Mouse (Mus musculus): Measurements from ENCODE around the gene Ano8.

Ano8 gene

DNA sequence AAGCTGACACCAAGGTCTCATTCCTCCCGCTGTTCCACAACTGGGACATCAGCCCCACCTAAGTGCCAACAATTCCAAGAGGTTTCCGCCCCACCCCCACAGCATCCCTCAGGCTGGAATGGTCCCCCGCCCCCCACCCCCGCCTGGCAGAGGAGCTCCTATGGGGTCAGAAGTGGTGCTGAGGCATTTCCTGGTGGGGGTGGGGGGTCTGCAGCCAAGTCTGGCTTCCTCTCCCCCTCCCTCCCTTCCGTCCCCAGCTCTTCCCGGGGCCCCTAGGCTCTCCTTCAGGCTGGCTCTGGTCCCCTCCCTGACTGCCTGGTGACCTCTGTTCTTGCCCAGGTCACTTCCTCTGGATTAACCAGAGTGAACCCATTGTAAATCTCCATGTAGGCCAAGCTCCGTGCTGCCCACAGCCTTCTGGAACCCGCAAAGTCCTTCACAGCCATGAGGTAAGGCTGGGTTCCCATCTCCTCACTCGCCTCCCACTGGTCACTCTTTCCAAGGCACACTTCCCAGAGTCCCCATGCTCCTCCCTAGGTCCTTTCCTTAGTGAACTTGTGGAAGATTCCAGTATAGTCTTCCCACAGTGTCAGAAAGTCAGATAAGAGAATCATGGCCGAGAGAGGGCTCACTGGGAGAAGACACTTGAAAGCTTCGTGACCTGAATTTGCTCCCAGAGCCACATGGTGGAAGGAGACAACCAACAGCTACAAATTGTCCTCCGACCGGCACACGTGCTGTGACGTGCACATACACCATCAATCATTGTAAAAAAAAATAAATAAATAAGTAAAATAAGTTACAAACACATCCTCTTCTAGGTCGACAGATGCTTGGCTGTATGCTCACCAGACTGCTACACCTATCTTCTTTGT is 13.3 kb upstream of the Ano8 start:
- DNase-seq (ENCODE audit: low spot score), result no peak

GRCm38 (mm10) chr8:71497881-71498501 is 12.2 kb upstream of the Ano8 start:
- DNase-seq (ENCODE audit: low spot score), result no peak

GRCm38 (mm10) chr8:71497077-71497645 is 11.4 kb upstream of the Ano8 start:
- DNase-seq (ENCODE audit: low spot score), result no peak

GRCm38 (mm10) chr8:71496481-71496880 is 10.7 kb upstream of the Ano8 start:
- DNase-seq (ENCODE audit: low spot score), result peak; percentile 89

DNA sequence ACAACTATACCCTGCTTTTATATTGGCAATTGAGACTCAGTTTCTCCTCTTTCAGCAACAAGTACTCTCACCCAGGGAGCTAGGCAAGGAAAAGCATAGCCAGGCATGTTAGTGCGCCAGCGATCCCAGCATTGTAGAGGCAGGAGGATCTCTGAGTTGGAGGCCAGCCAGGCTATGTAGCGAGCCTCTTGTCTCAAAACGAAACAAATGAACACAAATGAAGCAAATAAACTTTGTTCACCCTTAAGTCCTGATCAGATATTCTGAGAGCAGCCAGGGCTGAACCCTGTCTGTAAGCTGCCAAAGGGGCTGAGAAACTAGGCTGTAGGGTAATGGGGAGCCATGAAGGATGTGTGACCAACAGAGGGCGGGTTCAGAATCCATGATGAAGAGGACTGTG is 10.0 kb upstream of the Ano8 start:
- DNase-seq (ENCODE audit: low spot score), result no peak

GRCm38 (mm10) chr8:71495039-71495438 is 9.3 kb upstream of the Ano8 start:
- peak; percentile 87 for DNase-seq (ENCODE audit: low spot score)

- DNase-seq (ENCODE audit: low spot score), result peak; percentile 96
These were observed 2.7 kb upstream of the Ano8 start for GRCm38 (mm10) chr8:71488454-71488853.

DNA sequence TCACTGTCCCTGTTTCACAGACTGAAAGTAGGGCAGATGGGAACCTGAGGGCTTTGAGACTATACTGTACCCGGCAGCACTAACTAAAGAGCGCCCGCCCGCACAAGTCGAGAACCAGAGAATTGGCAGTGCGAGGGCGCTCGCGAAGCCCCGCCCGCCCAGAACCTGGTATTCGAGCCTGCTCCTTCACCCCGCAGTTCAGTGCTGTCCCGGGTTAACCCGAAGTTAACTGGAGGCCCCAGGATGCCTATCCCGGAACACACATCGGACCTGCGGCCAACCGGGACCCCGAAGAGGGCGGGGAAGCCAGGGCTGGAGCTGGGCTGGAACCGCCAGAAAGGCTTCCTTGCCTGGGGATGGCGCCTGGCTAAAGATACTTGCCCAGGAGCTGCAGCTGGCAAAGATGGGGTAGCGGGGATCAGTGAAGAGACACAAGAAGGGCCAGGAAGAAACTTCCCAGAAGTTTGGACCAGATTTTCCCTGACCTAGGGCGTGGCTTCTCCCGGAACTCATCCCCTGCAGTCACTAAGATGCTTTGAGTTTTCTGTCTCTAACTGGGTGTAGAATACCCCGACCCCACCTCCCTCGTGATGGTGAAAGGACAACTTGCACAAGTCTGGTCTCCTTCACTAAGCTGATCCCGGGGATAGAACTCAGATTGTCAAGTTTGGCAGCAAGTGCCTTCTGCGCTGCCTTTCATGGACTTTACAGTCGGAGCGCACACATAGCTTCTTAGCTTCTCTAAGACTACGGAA is 2.1 kb upstream of the Ano8 start, which contains the start of gene Gtpbp3:
Gtpbp3 (plus strand) TSS at position 413 of the 755 bp plus-strand sequence.
- peak; percentile 81 for DNase-seq (ENCODE audit: low spot score)

DNA sequence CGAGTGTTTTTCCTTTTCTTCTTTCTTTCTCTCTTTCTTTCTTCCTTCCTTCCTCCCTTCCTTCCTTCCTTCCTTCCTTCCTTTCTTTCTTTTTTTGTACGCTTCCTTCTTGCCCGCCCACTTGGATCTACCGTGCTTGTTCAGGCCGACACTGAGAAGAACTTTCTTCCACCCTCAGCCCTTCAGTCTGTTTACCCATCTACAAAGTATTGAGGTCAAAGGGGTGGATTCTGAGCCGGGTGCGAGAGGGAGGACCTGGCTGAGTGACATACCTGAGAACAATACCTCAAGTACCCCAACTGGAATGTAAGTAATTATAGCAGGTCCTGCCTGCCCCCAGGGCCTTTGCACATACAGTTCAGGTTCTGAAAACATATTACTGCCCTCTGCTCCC is 370 bp upstream of the Ano8 start:
- DNase-seq (ENCODE audit: low spot score), result no peak

DNA sequence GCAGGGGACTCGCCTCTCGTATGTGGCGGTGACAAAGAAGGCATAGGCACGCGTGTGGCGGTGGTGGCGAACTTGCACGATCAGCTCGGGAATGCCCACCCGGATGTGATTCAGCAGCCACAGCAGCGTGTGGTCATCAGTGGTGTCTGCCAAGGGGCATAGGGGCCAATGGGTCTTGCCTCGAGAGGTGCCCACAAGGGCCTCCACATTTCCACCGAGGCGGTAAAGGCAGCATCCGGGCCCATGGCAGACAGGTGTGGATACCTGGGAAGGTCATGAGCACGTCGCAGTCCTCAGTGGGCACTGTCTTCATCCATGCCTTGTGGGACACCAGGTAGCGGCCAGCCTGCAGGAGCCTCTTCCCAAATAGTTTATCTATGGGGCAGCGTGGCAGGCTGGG is 1.0 kb downstream of the Ano8 start:
- DNase-seq (ENCODE audit: low spot score), result no peak

DNA sequence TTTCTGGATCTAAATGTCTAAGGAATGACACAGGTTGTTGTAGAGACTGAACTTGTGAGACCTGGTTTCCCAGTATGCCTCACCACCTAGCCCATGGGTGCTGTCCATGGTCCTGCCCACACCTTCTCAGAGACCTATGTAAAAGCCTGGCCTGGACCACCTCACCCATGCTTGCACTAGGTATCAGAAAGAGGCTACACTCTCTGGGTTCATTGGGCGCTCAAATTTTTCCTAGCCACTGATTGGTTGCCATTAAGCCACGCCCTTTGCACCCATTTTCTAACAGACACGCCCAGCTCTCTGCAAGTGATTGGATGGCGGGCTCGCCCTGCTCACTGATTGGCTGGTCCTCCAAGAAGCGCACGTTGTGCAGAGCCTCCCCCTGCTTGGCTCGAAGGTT is 1.8 kb downstream of the Ano8 start:
- no peak for DNase-seq (ENCODE audit: low spot score)

DNA sequence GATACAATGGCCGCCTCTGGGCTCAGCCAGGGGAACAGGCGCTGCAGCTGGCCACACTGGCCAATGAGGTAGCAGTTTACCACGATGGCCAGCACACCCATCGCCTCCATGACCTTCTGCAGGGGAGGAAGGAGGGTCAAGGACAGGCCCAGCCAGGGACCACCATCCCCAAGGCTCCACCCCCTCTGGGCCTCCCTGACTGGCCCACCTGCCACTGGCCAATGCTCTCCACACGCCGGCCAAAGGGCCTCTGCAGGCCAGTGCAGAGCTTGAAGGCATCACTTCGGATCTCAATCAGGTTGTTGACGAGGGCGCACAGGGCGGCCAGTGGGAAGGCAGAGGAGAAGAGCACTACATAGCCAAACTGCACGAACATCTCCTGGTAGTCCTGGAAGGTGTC is 6.8 kb downstream of the Ano8 start:
- no peak for DNase-seq (ENCODE audit: low spot score)

DNA sequence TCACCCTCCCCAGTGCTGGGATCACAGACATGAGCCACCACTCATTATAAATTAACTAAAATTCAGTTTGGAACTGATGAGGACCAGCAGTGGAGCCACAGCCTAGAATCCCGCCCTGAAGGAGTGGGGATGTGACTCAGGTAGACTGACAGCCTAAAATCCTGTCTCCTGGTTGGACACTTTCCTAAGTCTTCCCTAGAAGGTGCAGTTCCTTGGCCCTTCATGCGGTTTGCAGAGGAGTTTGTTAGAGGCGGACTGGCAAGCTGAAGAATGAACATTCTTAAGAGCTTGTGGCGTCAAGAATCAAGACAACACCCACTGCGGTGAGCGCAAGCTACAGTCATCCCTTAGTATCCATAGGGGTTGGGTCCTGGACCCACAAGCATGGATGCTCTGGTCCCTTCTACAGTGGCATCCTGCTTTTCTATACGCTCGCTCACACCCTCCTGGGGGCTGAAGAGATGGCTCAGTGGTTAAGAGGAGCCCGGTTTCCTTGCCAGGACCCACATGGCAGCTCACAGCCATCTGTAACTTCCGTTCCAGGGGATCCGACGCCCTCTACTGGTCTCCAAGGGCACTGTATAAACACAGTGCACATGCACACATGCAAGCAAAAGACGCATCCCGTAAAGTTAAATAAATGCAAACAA is 8.4 kb downstream of the Ano8 start:
- DNase-seq (ENCODE audit: low spot score), result no peak

DNA sequence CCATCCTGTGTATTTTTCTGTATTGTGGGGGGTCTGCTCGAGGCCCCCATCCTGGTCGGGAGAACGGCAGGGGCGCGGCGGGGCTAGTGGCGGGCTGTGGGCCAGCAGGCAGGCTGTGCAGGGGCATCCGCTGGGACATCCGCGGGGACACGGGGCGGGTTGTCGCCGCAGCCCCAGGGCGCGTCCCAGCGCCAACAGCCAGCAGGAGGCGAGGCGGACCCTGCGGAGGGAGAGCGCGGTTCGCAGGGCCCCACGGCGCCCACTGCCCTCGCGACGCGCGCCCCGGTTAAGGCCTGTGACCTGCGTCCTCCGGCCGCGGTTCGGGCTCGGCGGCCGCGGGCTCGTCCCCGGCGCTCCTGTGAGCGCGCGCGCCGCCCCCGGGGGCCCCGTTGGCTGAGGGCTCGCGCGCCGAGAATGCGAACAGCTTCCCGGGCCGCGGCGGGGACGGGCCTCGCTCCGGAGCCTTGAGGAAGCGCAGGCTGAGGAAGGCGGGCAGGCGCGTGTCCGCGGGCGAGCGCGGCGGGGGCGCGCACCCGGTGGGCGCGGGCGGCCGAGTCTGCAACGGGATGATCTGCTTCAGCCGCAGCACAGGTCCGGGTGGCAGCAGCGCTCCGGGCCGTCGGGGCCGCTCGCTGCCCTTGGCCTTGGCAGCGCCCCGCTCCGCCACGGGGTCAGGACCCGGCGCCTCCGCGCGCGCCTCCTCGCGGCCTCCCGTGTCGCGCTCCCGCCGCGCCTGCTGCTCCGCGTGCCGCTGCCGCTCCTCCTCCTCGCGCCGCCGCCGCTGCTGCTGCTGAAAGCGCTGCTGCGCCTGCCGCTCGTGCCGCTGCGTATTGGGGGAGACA is 9.4 kb downstream of the Ano8 start:
- peak; percentile 73 for DNase-seq (ENCODE audit: low spot score)

- DNase-seq (ENCODE audit: low spot score), result no peak
These were observed 10.1 kb downstream of the Ano8 start for GRCm38 (mm10) chr8:71475702-71476075.

DNA sequence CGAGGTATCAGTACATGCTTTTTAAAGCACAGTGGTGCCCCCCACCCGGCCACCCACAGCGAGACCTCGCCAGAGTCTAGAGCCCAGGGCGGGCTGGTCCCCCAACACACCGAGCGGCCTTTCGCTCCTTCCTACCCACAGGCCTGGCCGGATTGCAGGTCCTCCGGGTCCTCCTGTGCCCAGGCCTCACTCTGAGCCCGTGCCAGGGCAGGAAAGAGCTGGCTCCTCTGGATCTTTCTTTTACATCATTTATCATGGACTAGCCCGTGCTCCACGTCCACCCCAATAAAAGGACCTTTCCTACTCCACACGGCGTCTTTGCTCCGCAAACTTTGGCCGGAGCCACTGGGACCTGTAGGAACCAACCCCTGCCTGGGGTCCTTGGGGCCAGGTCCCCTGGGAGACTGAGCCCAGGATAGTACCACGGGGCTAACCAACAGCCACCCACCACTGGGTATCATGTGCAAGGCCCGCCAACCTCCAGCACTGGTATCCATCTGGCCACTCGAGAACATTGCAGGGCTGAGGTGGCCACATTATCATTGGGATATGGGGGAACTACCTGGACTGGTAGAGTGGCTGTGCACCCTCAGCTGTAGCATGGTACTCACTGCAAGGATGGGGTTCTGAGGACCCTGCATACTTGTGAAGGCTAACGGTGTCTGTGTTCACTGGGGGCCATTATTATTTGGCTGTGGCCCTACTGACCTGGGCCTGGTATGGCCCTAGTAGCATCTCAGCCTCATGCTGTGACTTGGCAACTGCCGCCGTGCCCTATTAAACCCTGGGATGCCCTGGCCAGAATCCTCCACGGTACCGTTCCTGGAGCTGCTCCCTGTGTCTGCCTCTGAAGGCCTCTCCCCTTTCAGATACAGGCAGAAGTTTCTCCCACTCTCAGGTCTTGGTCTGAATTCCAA is 10.7 kb downstream of the Ano8 start:
- no peak for DNase-seq (ENCODE audit: low spot score)

GRCm38 (mm10) chr8:71474344-71474743 is 11.4 kb downstream of the Ano8 start:
- no peak for DNase-seq (ENCODE audit: low spot score)

DNA sequence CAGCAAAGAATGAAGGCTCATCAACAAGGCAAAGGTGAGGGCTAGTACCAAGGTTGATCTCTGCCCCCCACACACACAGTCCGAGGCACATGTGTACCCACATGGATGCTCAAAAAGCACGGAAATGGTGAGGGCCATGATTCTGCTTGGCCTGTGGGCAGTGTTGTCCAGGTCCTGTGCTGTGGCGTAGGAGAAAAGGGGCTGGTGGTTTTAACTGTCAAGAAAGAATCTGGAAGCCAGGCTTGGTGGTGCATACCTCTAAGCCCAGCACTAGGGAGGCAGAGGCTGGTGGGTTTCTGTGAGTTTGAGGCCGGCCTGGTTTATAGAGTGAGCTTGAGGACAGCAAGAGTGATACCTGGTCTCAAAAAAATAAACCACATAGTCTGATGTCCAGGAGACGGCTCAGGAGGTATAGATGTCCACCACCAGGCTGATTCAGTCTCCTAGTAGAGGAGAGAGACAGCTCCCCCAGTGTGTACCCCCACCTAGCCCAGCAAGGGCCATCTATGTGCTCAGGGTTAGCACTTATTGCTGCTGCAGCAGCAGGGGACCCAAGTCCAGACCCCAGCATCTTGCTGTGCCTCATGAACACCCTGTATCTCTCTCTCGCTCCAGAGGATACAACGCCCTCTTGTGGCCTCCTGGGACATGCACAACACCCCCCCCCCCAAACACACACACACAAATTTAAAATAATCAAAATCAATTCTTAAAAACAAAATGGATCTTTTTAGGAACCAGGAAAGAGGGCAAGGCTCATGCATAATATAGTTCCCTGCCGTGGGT is 13.0 kb downstream of the Ano8 start:
- DNase-seq (ENCODE audit: low spot score), result no peak

GRCm38 (mm10) chr8:71471861-71472260 is 13.9 kb downstream of the Ano8 start:
- no peak for DNase-seq (ENCODE audit: low spot score)

All from lung, postnatal 25 days (tissue).